Mouse (Mus musculus) ES-Bruce4 (cell line): ENCODE measurements at regions not wholly inside any gene's neighbourhood (a gene's known extent, or its start where the extent isn't known, plus 50 kb on each side); places are given as distances from the start of the nearest gene placed in this dataset.
"Not testable (repeated sequence)": the region's sequence is repeated elsewhere in the genome, so short reads cannot be mapped to it uniquely, and the experiment has no call there.

Source experiments
- EP300 ChIP-seq: IDR thresholded peaks from 2 replicates; pipeline ENCODE4 v1.6.1; 2011; ENCODE audit warnings: low read depth, low read length; ENCODE audit not compliant: insufficient read depth
- POLR2A ChIP-seq: IDR thresholded peaks from one replicate; pipeline ENCODE4 v1.8.1; 2011; ENCODE audit warnings: low read length; ENCODE audit not compliant: insufficient read depth

DNA sequence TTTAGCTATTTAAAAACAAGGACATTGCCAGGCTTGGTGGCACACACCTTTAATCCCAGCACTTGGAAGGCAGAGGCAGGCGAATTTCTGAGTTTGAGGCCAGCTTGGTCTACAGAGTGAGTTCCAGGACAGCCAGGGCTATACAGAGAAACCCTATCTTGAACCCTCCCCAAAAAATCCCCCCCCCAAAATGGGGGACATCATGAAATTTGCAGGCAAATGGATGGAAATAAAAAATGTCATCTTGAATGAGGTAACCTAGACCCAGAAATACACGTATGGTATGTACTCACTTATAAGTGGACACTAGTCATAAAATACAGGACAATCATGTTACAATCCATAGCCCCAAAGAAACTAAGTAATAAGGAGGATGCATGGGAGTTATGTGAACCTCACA lies 69.4 kb upstream of the Gm21119 start:
- TF ChIP-seq EP300, POLR2A: not testable (repeated sequence)
